In the genomic region with DNA sequence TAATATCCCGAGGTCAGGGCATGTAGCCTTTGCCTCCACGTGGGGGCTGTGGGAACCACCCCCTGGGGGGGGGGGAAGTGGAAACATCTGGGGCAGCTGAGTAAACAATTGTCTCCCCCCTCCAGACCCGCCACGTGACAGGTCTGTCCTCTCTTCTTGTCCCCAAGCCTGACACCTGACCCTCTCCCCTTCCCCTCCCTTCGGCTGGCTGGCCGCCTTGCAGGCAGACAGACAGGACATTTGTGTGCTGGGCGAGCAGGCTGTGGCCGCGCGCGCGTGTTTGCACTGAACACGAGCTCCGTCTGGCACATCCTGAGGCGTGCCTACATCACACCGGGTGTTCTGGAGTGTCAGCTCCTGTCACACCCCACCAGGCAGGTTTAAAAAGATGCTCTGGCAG, we compare ENCODE assay signal across 10 mouse cellular contexts. TPM values are rescaled to one million over a fixed set of nuclear protein-coding genes. Genes with fewer than 3 reads are reported as not detected.
DNase-seq lines count a peak whose midpoint lies in the region; ATAC-seq lines count a peak whose summit lies in the region.
"Had no signal": no experiment of that assay in that cellular context is flagged by ENCODE, and none has a peak within 500 bp of the region (broad histone marks: within the 10 kb centered on the region; RNA-seq: fewer than 3 reads in every experiment).

No protein-coding gene starts in this region.

- H3K4me1 ChIP-seq in hindbrain, embryonic 15.5 days (replicated peaks), result peaks cover 68% of the 10 kb centered on the region
- H3K4me1 ChIP-seq: liver, embryonic 13.5 days had no signal

- peak overlapping the region; percentile 6; the same call in 1 of the 2 replicates for H3K9ac ChIP-seq in hindbrain, embryonic 15.5 days
- H3K9ac ChIP-seq: liver, embryonic 13.5 days had no signal

- H3K9me3 ChIP-seq in hindbrain, embryonic 15.5 days, result no peaks in the 10 kb centered on the region
- H3K9me3 ChIP-seq: liver, embryonic 13.5 days had no signal

- H3K27ac ChIP-seq in hindbrain, embryonic 15.5 days (replicated peaks), result no peak overlapping the region
- H3K27ac ChIP-seq: liver, embryonic 13.5 days had no signal

- DNase-seq in gastrocnemius, postnatal 10 days, result peak; percentile 18
- DNase-seq in gastrocnemius, adult 8-10 months (ENCODE audit: low spot score in 2 of 2), result no peak
- peak; percentile 46 to 54 for DNase-seq in spleen, postnatal 36 days (ENCODE audit: low spot score in 2 of 2)
- no peak for DNase-seq in spleen, postnatal 4 days (ENCODE audit: low spot score in 2 of 2)
- peak; percentile 49 for DNase-seq in retina, embryonic 14.5 days (ENCODE audit: low spot score)
- no peak for DNase-seq in thymus, postnatal 36 days
- no peak for DNase-seq in ovary, postnatal 36 days (ENCODE audit: low spot score)
- DNase-seq: liver, embryonic 13.5 days had no signal

- peak overlapping the region; percentile 21 for H3K4me3 ChIP-seq in hindbrain, embryonic 15.5 days
- H3K4me3 ChIP-seq: liver, embryonic 13.5 days had no signal

- ATAC-seq in hindbrain, embryonic 15.5 days (ENCODE audit: low FRiP score, low read depth), result no peak

- 4% methylated on average over 16 of the region's 16 CpGs for WGBS in hindbrain, embryonic 15.5 days

- H3K36me3 ChIP-seq in hindbrain, embryonic 15.5 days, result no peaks in the 10 kb centered on the region
- H3K36me3 ChIP-seq: liver, embryonic 13.5 days had no signal

- H3K4me2 ChIP-seq in hindbrain, embryonic 15.5 days, result peak overlapping the region; percentile 94
- H3K4me2 ChIP-seq: liver, embryonic 13.5 days had no signal

- H3K27me3 ChIP-seq in hindbrain, embryonic 15.5 days, result no peaks in the 10 kb centered on the region

RNA-seq across cellular contexts. Expression of gene Dtx1, which starts 5.2 kb away (rescaled TPM):
- 1 to 10 TPM; 1.2 to 1.4 TPM for total RNA-seq in gastrocnemius, postnatal 10 days (2021)
- 1 to 10 TPM in 1 of 4 experiments, under 1 TPM in 3; 0.22 to 1.3 (median 0.31) TPM for total RNA-seq in gastrocnemius, adult 8-10 months (2022)
- 56.2 and 69.9 TPM in 2 replicates for polyA plus RNA-seq in hindbrain, embryonic 15.5 days (2015; fragmentation: Nextera tagmentation; extraction: Ambion mirVana)
- polyA plus RNA-seq: C2C12 had no signal

RNA-seq across cellular contexts. Expression of gene Oas2, which starts 43.1 kb away (rescaled TPM):
- total RNA-seq in gastrocnemius, postnatal 10 days (2021), result under 1 TPM in 1 of 2 experiments, not detected in 1; 0.09 TPM
- under 1 TPM in 2 of 4 experiments, not detected in 2; 0.07 to 0.16 TPM for total RNA-seq in gastrocnemius, adult 8-10 months (2022)
- polyA plus RNA-seq in hindbrain, embryonic 15.5 days (2015; fragmentation: Nextera tagmentation; extraction: Ambion mirVana), result 0.27 and 0.84 TPM in 2 replicates
- polyA plus RNA-seq: C2C12 had no signal

RNA-seq across cellular contexts. Expression of gene Rasal1, which starts 57.9 kb away (rescaled TPM):
- under 1 TPM in 1 of 2 experiments, not detected in 1; 0.23 TPM for total RNA-seq in gastrocnemius, postnatal 10 days (2021)
- total RNA-seq in gastrocnemius, adult 8-10 months (2022), result not detected
- 0.78 and 0.92 TPM in 2 replicates for polyA plus RNA-seq in hindbrain, embryonic 15.5 days (2015; fragmentation: Nextera tagmentation; extraction: Ambion mirVana)
- polyA plus RNA-seq: C2C12 had no signal

Comparison
In these comparisons a context has a peak if more than half of its experiments do, and no peak if none do; other contexts are left out.
1. DNase-seq: peak in gastrocnemius, postnatal 10 days (single experiment), spleen, postnatal 36 days (2 of 2) and retina, embryonic 14.5 days (single experiment); none in gastrocnemius, adult 8-10 months (0 of 2), spleen, postnatal 4 days (0 of 2), thymus, postnatal 36 days (0 of 2) and ovary, postnatal 36 days (single experiment).